Mouse (Mus musculus) urinary bladder, adult 18-20 months (tissue): ENCODE measurements at regions not wholly inside any gene's neighbourhood (a gene's known extent, or its start where the extent isn't known, plus 50 kb on each side); places are given as distances from the start of the nearest gene placed in this dataset.

Experiments used
- DNase-seq, 2 experiments: peaks; one replicate each; pipeline ENCODE4 v3.0.0; 2022; ENCODE audit warnings: low spot score in 2 of 2, mixed read lengths in 2 of 2

- no peak for DNase-seq
Measured at GRCm38 (mm10) chr5:24237201-24237600, 72.4 kb downstream of the Nupl2 start.

GRCm38 (mm10) chr5:24239006-24239405 lies 74.2 kb downstream of the Nupl2 start:
- DNase-seq = no peak

- no peak for DNase-seq
Measured at GRCm38 (mm10) chr5:24244211-24244610, 79.4 kb downstream of the Nupl2 start.

GRCm38 (mm10) chr5:24255421-24255820 lies 90.7 kb downstream of the Nupl2 start:
- no peak for DNase-seq

- DNase-seq = peak; percentile 33 to 35
Measured at GRCm38 (mm10) chr5:24261098-24261497, 90.3 kb downstream of the Kcnh2 start.

GRCm38 (mm10) chr5:24262146-24262545 lies 89.3 kb downstream of the Kcnh2 start:
- DNase-seq = peak; percentile 18 to 28

GRCm38 (mm10) chr5:24264151-24264550 lies 87.3 kb downstream of the Kcnh2 start:
- DNase-seq = no peak

GRCm38 (mm10) chr5:24265431-24265830 lies 86.0 kb downstream of the Kcnh2 start:
- no peak for DNase-seq

- peak; percentile 67 to 70 for DNase-seq
Measured at GRCm38 (mm10) chr5:24266344-24267295, 84.8 kb downstream of the Kcnh2 start.
